Mouse (Mus musculus): Measurements from ENCODE around the gene Gm9508.

GRCm38 (mm10) chr10:77729241-77729640 is 32.2 kb upstream of the Gm9508 start:
- TF ChIP-seq NELFE (IDR thresholded peaks at IDR 0.05; ENCODE audit: low read depth, low read length) (no peak), PAX5 (IDR thresholded peaks at IDR 0.05; ENCODE audit: low read length) (no peak), CTCF (conservative IDR thresholded peaks at IDR 0.05 in 1 of 2, IDR thresholded peaks at IDR 0.05 in 1 of 2; ENCODE audit: low read depth in 2 of 2, low read length in 2 of 2) (peak; percentile 72 to 76), ZC3H11A (IDR thresholded peaks at IDR 0.05; ENCODE audit: low read depth, low read length) (no peak), USF1 (IDR thresholded peaks at IDR 0.05; ENCODE audit: low read depth, low read length) (no peak), ETS1 (conservative IDR thresholded peaks at IDR 0.05; ENCODE audit: low read depth, low read length) (no peak), TCF12 (IDR thresholded peaks at IDR 0.05; ENCODE audit: low read depth, low read length) (no peak), POLR2A (IDR thresholded peaks at IDR 0.05; ENCODE audit: low read depth, low read length) (no peak), MAFK (IDR thresholded peaks at IDR 0.05; ENCODE audit: insufficient replicate concordance, low read length) (no peak), KAT2A (IDR thresholded peaks at IDR 0.05; ENCODE audit: insufficient replicate concordance, low read length) (no peak), MEF2A (IDR thresholded peaks at IDR 0.05; ENCODE audit: borderline replicate concordance, low read depth, low read length) (no peak)
